Mouse (Mus musculus) Muller cell, postnatal 12 days (primary cell): ENCODE measurements around the gene Hist1h2ag.

ENCODE experiments used
- DNase-seq: peaks from one replicate; pipeline ENCODE4 v3.0.0-alpha.2; 2015; ENCODE audit errors: inconsistent ontology term

Gene Hist1h2ag

DNA sequence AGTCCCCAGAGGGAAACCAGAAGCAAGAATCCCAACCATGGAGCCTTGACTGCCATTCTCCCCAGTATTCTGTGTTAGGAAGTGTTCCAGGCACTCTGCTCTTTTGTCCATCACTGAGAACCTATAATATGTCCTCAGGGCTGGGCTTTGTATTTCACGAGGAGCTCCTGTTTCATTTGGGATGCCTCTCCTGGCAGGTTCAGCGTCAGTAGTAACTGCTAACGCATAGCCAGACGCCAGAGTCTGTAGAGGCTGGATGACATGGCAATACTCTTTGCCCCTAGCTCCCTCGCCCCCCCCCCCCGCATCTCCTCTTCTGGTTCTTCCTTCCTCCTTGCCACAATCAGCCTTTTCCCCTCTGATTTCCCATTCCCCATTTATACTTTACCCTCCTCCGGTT lies 33.1 kb downstream of the Hist1h2ag start, which contains the start of gene Prss16:
TSS of gene Prss16 (minus strand) at position 101 of the 400 bp plus-strand sequence.
- no peak for DNase-seq

DNA sequence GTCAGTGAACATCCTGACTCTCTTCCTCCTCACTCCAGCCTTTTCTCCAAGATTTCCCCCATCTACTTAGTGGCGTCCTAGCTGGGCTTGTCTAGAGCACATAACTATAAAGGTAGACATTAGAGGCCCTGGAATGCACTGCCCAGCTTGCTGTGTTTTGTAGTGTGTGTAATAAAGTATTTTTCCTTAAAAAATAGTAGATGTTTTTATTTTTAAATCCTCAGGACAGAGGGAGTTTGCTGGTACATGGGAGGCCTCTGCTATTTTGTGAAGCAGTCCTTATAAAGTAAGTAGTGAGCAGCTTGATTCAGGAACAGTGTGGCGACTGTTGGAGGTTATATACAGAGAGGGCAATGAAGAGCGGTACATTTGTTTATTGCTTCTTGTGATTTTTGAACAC lies 34.0 kb downstream of the Hist1h2ag start:
- DNase-seq = no peak

DNA sequence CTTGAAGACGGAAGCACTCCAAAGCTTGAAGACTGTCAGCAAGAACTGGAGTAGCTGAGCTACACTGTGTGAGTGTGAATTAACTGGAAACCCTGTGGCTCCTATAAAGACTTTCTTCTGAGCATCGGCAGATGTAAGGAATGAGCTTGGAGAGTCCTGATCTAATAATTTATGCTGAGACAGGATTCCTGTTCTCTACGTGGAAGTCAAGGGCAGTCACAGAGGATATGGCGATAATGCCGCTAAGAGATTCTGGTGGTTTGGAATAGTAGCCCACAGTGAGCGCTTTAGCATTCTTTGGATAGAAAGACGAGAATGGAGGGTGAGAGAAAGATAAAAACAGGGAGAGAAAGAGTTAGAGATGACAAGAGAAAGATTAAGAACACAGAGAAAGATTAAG lies 34.9 kb downstream of the Hist1h2ag start:
- no peak for DNase-seq

DNA sequence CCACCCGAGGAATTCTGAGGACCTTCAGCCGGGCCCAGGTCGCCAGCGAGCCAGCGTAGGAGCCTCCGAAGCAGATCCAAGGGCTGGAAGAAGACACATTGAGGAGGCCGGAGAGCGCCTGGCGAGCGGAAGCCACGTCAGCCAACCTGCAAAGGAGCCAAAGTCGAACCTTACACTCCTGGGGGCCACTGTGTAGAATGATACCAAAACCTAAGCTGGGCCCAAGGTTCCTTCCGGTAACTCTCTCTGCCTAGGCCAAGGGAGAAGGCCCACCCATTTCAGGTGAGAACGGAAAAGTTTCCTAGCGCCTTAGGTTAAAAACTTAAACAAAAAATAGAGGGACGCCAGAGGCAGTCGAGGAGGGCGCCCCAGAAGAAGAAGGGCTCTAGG lies 35.6 kb downstream of the Hist1h2ag start:
- DNase-seq = no peak

DNA sequence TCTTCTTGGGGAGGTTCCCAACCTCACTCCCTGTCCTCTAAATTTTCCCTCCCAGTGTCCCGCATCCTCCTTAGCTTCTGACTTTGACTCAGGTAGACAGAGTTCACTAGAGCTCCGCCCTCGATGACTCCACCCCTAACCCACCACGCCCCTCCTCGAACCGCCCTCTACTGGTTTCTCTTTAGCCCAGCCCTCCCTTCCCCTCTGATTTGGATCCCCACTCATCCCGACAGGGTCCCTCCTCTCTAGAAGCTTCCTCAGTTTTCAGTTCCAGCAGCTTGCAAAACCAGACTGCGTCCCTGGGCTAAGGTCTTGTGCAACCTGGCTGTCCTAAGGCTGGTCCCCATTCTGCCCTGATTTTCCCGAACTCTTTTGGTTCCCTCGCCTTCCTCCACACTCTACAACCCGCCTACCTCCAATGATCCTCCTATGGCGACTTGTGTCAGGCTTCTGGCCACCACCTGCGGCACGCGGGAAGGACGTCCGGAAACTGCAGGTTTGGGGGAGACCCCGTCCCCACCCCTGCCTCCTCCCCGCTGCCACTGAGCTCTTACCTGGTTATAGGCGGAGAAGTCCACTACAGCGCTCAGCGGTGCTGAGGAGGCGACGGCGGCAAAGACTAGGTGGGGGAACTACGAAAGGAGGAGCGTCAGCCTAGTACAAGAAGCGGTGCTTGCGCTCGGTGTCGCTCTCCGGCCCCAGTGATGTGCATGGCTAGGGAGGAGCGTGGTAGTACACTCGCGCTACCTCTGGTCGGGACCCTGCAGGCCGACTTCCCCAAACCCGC lies 36.2 kb downstream of the Hist1h2ag start:
- DNase-seq = peak; percentile 70

DNA sequence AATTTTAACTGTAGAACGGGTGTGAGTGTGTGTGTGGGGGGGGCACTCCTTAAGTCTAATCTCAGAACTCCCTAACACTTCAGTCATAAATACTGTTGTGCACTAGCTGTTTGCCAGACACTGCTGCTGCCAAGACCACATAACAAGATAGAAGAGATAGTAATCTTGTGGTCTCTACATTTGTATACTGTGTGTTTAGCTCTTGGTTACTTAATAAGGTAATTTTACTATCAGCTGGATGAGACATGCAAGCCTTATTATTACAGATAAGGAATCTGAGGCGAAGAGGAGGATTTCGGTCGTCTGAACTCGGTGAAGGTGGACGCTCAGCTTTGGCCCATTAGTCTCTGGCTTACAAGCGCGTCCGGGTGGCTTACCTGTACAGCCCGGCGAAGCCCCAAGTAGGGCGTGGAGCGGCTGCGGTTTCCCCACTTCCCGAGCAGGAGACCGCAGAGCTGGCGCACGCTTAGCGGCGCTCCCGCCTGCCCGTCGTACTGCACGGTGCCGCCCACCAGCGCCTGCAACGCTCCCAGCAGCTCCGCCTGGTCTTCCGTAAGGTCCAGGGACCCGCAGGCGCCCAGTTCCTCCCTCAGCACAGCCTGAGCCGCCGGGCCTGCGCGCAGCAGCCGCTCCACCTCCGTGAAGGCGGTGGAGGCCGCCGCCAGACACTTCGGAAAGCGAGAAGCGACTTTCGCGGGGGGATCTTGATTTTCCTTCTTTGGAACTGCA lies 37.0 kb downstream of the Hist1h2ag start:
- peak; percentile 61 for DNase-seq

DNA sequence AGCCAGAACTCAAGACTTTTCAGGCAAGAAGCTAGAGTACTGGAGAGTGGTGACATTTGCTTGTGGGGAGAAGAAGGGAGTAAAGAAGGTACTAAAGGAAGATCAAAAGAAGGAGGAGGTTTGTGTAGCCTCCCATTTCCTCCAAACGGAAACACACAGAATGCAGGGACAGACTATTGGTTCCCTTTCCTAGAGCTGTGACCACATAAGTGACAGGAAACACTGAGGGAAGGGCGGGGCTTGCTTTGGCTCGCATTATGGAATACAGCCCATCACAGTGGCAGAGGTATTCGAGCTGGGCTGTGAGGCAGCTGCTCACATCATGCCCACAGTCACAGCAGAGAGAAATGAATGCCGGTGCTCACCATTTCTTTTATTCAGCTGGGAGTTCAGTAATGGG lies 40.9 kb downstream of the Hist1h2ag start:
- DNase-seq = no peak

DNA sequence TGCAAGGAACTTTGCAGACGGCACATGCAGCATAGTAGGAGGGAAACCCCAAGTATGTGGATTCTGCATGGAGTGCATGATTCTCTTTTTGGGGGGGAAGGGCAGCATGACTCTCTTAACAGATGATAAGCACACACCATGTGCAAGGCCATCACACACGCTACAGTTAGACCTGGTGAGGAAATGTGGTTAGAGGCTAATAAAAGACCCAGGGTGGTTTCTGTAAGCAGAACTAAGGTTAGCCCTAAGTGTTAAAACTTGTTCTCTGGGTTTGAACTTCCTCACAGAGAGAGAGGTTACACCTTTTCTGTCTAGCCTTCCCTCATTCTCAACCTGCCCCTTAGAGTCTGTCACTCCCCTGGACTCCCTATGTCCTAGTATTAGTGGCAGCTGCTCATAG lies 41.4 kb downstream of the Hist1h2ag start:
- DNase-seq = no peak

DNA sequence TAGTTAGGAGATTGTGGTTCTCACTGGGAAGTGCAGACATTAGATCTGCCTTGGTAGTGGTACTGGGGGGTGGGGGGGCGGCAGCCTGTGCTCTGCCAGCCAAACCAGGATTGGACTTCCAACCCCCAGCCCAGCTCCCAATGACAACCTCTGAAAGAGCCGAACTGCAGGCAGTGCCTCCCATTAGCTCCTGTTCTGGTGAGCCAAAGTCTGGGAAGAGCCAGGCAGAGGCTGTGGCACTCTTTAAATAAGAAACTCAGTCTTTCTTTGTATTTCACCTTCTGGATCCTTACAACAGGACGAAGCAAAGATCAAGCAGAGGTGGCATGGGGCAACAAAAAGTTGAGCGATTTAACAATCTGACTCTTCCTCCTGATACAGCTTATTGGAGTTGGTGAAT lies 43.6 kb downstream of the Hist1h2ag start:
- no peak for DNase-seq

DNA sequence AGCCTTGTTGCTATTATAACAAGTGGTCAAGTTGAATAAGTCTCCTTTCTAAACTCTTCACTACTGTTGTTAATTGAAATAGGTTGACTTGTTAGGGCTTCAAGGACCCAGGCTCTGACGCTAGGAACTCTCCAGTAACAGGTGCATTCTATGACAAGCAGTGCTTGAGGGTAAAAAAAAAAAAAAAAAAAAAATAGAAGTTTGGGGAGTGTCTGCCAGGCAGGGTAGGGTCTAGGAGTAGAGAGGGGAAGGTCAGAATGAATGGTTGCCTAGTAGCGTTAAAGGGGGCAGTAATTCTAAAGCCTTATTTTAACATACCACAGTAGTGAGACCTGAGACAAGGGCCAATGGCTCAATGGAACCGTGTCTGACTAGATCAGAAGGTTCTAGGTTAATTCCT lies 44.3 kb downstream of the Hist1h2ag start:
- DNase-seq = no peak

DNA sequence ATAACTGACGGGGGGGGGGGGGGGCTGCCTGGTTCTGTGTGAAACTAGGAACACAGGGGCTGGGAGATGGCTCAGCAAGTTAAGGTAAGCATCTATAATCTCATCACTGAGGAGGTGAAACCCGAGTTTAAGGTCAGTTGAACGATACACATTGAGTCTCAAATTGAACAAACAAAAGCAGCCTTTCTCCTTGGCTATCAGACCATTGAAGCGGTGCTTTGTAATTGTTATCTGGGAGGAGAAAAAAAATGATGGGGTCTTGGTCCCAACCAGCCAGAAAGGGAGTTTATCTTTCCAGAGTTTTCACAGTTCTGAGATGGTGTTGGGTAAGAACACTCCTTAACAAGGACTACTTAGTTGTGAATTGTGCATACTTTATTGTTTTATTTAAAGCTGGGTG lies 44.9 kb downstream of the Hist1h2ag start:
- DNase-seq = no peak

DNA sequence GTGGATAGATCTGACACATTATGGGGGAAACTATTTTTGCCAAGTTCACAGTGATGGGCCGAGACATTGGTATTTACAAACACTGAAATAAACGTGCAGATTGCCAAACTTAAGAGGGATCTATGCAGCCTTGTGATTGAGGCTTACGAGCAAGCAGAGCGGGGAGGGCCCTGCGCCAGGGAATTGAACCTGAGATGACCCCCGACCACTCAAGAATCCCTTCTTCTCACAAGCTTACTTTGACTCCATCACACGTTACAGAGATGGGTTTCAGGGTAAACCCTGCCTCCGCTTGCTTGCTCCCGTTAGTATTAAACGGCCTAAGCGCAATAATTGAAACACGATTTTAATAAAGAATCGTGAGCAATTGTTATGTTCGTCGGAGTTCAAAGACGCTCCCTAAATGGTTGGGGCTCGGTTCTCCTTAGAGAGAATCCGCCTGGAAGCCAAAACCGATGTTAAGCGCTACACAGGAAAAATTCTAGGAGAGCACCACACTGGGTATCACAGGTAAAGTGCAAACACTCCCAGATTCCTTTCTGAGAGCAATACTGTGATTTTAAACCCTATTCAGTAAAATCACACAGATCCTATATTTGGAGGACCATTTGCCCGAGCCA lies 45.4 kb downstream of the Hist1h2ag start:
- DNase-seq = peak; percentile 16

DNA sequence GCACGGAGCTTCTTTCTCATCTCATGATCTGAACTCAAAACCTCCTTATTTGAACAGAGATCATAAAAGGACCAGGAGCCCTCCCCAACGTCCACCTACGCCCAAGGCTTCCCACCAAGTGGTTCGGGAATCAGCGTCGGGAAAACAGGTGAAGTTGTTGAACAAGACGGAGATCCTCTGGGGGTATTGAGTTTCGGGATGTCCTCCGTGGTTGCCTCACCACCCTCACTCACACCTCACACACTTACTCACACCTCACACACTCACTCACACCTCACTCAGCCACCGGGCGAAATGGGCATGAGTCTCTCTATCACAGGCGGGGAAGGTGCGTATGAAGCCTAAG lies 45.9 kb downstream of the Hist1h2ag start:
- DNase-seq = no peak

DNA sequence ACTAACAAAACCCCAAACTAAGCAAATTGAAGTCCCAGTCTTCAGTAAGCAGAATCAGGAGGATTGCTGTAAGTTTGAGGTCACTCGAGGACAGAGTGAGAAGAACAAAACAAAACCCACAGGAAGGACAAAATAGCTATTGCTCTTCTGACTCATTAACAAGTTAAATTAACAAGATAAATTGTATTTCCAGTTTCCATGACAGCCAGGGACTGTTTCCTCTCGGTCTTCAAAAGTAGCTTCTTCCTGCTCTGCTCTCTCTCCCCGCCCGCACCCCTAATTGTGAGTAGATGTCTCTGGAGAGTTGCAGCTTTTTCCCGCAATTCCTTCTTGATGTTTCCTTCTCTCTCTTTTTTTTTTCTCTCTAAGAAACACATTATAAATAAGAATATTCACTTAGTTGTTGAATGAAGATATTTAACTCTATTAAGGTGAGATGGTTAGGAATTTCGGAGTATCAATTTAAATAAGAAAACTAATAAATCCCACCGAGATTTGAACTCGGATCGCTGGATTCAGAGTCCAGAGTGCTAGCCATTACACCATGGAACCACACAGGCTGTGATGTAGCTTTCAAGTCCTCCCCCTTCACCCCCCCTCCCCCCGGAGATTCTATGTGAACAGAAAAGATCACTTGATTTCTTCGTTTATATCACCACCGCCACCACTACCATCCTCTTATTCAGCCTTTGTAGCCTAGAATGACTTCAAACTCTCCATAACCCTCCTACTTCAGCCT lies 46.5 kb downstream of the Hist1h2ag start:
- peak; percentile 74 for DNase-seq

DNA sequence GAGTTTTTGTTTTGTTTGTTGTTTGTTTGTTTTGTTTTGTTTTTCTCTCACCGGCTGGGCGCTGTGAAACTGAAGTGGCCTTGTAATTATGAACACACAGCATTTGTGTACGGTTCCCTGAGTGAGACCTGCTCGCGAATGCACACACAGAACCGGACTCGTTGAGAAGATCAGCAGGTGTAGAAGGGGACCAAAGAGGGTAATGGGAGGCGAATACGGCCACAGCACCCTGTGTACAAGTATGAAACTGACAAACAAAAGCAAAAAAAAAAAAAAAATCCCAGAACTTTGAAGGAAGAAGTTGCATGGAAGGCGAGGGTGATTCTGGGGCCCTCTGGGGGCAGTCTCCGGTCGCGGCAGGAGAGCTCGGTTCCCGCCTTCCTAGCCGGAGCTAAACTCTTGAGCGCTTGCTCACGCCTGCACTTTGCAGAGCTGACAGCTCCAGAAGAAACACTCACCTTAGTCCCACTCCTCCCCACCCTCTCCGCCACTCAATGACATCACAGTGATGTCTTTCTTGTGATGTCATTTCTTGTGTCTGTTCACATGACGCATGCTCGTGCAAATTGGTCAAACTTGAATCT lies 47.3 kb downstream of the Hist1h2ag start:
- peak; percentile 48 for DNase-seq

DNA sequence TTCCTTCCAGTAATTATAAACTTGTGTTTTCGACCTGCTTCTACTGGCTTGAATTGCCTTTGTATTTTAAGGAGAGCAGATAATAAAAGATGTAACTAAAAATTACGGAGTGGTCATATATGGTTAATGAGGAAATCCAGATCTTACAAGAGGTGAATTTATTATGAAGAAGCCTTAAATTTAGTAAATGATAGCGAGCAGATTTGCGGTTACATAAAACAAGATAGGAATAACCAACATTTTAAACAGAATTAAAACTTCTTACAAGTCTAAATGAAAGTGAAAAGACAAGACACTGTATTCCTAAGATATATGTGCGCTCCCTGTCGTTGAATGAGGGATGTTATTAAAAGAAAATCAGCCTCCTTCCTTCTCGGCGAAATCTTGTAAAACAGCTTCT lies 47.8 kb downstream of the Hist1h2ag start:
- DNase-seq = peak; percentile 38

DNA sequence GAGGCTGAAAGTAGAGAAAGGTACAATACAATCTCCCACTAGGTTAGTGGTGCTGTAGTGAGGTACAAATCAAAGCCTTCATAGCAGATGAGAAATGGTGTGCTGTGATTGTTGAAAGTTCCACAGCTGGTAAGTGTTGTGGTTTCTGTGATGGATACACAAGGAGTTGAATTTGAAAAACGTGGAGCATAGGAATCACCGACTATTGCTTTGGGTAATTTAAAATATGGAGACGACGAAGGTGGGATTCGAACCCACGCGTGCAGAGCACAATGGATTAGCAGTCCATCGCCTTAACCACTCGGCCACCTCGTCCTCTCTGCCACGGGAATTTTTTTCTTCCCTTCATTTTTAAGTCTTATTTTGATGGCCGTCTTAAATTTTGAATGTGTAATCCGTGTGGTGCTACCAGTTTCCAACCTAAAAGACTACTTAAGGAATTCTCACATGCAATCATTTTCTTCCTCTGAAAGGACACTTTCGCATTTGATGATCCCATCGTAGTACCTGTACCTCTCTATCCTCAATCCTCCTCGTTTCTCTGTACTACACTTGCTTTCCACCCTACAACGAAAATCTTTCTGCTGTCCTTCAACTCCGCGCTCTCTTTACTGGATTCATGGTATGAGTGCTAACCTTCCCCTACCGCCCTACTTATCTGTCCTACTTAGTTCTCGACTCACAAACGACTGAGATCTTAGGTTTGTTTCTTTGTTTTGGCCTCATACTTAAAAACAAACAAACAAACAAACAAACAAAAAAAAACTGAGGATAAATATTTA lies 48.6 kb downstream of the Hist1h2ag start:
- peak; percentile 54 for DNase-seq

DNA sequence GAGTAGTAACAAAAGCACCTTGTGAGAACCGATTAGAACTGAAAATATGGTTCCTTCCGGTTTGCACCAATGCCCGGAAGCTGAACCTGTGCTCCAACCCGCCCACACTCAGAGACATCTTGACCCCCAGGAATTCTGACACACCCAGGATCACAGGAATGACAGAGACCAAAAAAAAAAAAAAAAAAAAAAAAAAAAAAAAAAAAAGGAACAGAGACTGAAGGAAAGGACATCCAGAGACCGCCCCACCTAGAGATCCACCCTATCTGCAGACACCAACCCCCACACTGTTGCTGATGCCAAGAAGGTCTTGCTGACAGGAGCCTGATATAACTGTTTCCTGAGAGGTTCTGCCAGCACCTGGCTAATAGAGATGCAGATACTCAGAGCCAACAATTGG lies 50.2 kb downstream of the Hist1h2ag start:
- DNase-seq = no peak
